Mouse (Mus musculus) frontal cortex, postnatal 25 days (tissue): Measurements from ENCODE around the gene Btbd35f19.
A peak's percentile ranks its signal among the peaks of the same experiment; 100 is the strongest.
"Not testable (repeated sequence)": the region's sequence is repeated elsewhere in the genome, so short reads cannot be mapped to it uniquely, and the experiment has no call there.

Experiments used
- DNase-seq, 2 experiments: peaks; one replicate each; pipeline ENCODE4 v3.0.0; 2022; ENCODE audit warnings: low spot score in 2 of 2

Gene Btbd35f19

DNA sequence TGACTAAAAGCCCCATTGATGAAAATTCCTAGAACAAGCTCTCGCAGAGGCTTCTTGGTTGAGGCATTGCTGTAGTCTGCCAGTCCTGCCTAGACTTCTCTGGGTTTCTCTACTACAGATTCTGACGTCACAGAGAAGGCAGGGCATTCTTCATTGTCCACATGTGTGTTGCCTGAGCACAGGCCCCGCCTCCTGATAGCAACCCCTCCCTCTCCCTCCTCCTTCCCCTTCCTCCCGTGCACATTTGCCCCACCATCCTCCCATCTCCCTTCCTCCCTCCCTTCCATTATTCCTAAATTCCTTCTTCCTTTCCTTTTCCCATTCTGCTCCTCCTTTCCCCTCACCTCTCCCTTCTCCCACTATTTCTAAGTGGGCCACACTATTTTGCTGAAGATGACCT is at the start of gene Btbd35f19:
Gene Btbd35f19, minus strand, starts transcription at position 101 of the 400 bp plus-strand sequence.
- not testable (repeated sequence) for DNase-seq

DNA sequence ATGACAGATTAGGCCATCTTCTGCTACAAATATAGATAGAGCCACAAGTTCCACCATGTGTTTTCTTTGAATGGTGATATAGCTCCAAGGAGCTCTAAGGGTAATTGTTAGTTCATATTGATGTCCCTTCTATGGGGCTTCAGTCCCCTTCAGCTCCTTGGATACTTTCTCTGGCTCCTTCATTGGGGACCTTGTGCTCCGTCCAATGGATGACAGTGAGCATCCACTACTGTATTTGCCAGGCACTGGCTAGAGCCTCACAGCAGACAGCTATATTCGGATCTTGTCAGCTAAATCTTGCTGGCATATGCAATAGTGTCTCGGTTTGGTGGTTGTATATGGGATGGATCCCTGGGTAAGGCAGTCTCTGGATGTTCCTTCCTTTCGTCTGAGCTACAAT is 41.8 kb downstream of the Btbd35f19 start:
- peak in 1 of 2 experiments; percentile 3 for DNase-seq

DNA sequence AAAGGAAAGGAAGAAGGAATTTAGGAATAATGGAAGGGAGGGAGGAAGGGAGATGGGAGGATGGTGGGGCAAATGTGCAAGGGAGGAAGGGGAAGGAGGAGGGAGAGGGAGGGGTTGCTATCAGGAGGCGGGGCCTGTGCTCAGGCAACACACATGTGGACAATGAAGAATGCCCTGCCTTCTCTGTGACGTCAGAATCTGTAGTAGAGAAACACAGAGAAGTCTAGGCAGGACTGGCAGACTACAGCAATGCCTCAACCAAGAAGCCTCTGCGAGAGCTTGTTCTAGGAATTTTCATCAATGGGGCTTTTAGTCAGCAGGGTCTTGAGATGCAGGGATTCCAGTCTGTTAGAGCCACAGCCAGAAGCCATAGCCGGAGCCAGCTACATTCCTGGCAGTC is 47.6 kb downstream of the Btbd35f19 start, which contains the start of gene Btbd35f26:
Gene Btbd35f26, plus strand, starts transcription at position 301 of the 400 bp plus-strand sequence.
- not testable (repeated sequence) for DNase-seq
